Mouse (Mus musculus) cortical plate, adult 2 months (tissue): ENCODE measurements around the gene Gpr143. TPM values are rescaled to one million over a fixed set of nuclear protein-coding genes. Genes with fewer than 3 reads are reported as not detected.
"Not testable (repeated sequence)": the region's sequence is repeated elsewhere in the genome, so short reads cannot be mapped to it uniquely, and the experiment has no call there.

Experiments
- H3K27ac ChIP-seq: fragments of 200-500 bp; 2 replicates; pipeline ENCODE4 v1.5.1; 2012; ENCODE audit warnings: low read length, control low read depth, inconsistent platforms; ENCODE audit not compliant: insufficient read depth
- H3K4me1 ChIP-seq: fragments of 200-500 bp; 2 replicates; pipeline ENCODE4 v1.6.1; 2011; ENCODE audit warnings: low read length; ENCODE audit not compliant: control insufficient read depth, insufficient read depth
- H3K4me3 ChIP-seq: fragments of 200-500 bp; 2 replicates; pipeline ENCODE4 v1.5.1; 2011; ENCODE audit warnings: mild to moderate bottlenecking, low read length, control low read depth; ENCODE audit not compliant: insufficient read depth
- CTCF ChIP-seq: fragments of 200-500 bp; IDR thresholded peaks from 2 replicates; pipeline ENCODE4 v1.5.1; 2011; ENCODE audit warnings: mild to moderate bottlenecking, control low read depth, low read length; ENCODE audit not compliant: insufficient read depth; ENCODE audit errors: extremely low read depth
- POLR2A ChIP-seq: fragments of 200-500 bp; IDR thresholded peaks from 2 replicates; pipeline ENCODE4 v1.6.1; 2011; ENCODE audit warnings: mild to moderate bottlenecking, low read length, control low read depth; ENCODE audit not compliant: insufficient read depth; ENCODE audit errors: extremely low read depth
- polyA plus RNA-seq: library from polyadenylated mRNA; depleted of rRNA; stranded (reverse); fragments of >200 nt; gene quantifications from 2 replicates; pipeline ENCODE4 v1.2.3, GENCODE M21; 2012

Gpr143 gene
- polyA plus RNA-seq, 1 experiment, result 0.29 TPM

- H3K4me1 ChIP-seq, result no peaks in the 10 kb centered on the region
- no peak within 1 kb of the TSS; the same call in 1 of the 2 replicates for H3K27ac ChIP-seq
- TF ChIP-seq CTCF, result no peak
- no peak for TF ChIP-seq POLR2A
- H3K4me3 ChIP-seq, result peak within 1 kb of the TSS; percentile 64
These were observed 12.7 kb upstream of the Gpr143 start, which contains the start of gene Shroom2 for GRCm38 (mm10) chrX:152768891-152769599. Gene Shroom2, minus strand, starts transcription at chrX:152769465.

GRCm38 (mm10) chrX:152769600-152770157 is 12.0 kb upstream of the Gpr143 start:
- H3K27ac ChIP-seq, result no peak overlapping the region
- peak overlapping the region; percentile 64 for H3K4me3 ChIP-seq
- TF ChIP-seq CTCF (no peak), POLR2A (no peak)
- H3K4me1 ChIP-seq, result no peaks in the 10 kb centered on the region

- no peaks in the 10 kb centered on the region for H3K4me1 ChIP-seq
- no peak overlapping the region for H3K27ac ChIP-seq
- no peak for TF ChIP-seq CTCF
- TF ChIP-seq POLR2A, result no peak
- H3K4me3 ChIP-seq, result no peak overlapping the region
These were observed 6.4 kb downstream of the Gpr143 start for GRCm38 (mm10) chrX:152788129-152788528.

- TF ChIP-seq CTCF (no peak), POLR2A (no peak)
These were observed 6.9 kb downstream of the Gpr143 start for GRCm38 (mm10) chrX:152788611-152789010.

GRCm38 (mm10) chrX:152805317-152805716 is 23.6 kb downstream of the Gpr143 start:
- no peak for TF ChIP-seq POLR2A
- no peak for TF ChIP-seq CTCF
- no peak overlapping the region for H3K27ac ChIP-seq
- H3K4me3 ChIP-seq, result no peak overlapping the region
- no peaks in the 10 kb centered on the region for H3K4me1 ChIP-seq

More at GRCm38 (mm10) chrX:152788611-152789010, 6.9 kb downstream of the Gpr143 start:
- H3K4me3 ChIP-seq, result no peak overlapping the region
- no peak overlapping the region for H3K27ac ChIP-seq
- no peaks in the 10 kb centered on the region for H3K4me1 ChIP-seq

GRCm38 (mm10) chrX:152813339-152813738 is 31.6 kb downstream of the Gpr143 start:
- no peak for TF ChIP-seq CTCF
- no peak for TF ChIP-seq POLR2A
- no peak overlapping the region for H3K27ac ChIP-seq
- no peaks in the 10 kb centered on the region for H3K4me1 ChIP-seq
- H3K4me3 ChIP-seq, result no peak overlapping the region

- H3K4me3 ChIP-seq, result no peak overlapping the region
- no peaks in the 10 kb centered on the region for H3K4me1 ChIP-seq
- H3K27ac ChIP-seq, result no peak overlapping the region
- 0 out of 2 replicates have a peak, but pooled peaks have one; percentile 27 for TF ChIP-seq CTCF
- TF ChIP-seq POLR2A, result no peak
These were observed 37.3 kb downstream of the Gpr143 start for GRCm38 (mm10) chrX:152818996-152819395.

- not testable (repeated sequence) for H3K4me3 ChIP-seq, H3K27ac ChIP-seq, H3K4me1 ChIP-seq
These were observed 49.4 kb downstream of the Gpr143 start for GRCm38 (mm10) chrX:152831003-152831550.

GRCm38 (mm10) chrX:152834940-152835339 is 53.2 kb downstream of the Gpr143 start:
- H3K27ac ChIP-seq, H3K4me3 ChIP-seq, H3K4me1 ChIP-seq: not testable (repeated sequence)
- peak; percentile 39 for TF ChIP-seq CTCF
